Mouse (Mus musculus) spleen, postnatal 4 days (tissue): ENCODE results near the gene Ggact.

ENCODE experiments used
- DNase-seq, 2 experiments: peaks; one replicate each; pipeline ENCODE4 v3.0.0; 2022; ENCODE audit warnings: low spot score in 2 of 2

The Ggact gene

DNA sequence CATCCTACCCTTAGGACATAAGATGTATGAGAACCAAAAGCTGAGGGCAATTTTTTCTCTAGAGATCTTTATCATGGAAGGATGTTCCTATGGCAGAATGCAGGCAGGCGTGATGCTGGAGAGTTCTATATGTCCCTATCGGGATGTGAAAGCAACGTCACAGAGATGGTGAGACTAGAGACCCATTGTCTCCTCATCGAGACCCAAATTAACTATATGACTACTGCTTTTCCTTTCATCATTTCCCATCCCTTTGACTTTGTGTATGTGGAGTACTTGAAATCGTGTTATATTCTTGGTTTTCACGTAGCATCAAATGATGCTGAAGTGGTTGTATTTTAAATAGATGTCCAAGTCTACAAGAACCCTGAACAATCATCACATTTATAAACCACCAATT is at the start of gene Ggact:
Gene Ggact (minus strand): TSS at position 101 of the 400 bp plus-strand sequence.
- peak in 1 of 2 experiments; percentile 15 for DNase-seq

DNA sequence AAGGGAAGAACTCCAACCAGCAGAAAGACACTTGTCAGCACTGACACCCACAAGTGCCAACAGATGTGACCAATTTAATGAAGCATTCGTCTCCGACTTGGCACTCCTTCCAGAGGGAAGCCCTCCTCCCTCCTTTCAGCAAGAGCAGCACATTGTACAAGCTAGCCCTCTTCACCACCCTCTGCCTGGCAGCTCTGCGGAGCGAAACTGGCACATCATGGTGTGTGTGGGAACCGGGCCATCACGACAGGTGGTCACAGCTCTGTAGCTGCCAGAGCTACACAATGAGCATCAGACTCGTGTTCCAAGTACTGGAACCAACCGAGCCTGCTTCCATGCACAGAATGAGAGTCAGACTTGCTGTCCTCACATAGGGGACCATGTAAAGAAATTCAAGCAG is 44.4 kb upstream of the Ggact start:
- DNase-seq, result no peak

DNA sequence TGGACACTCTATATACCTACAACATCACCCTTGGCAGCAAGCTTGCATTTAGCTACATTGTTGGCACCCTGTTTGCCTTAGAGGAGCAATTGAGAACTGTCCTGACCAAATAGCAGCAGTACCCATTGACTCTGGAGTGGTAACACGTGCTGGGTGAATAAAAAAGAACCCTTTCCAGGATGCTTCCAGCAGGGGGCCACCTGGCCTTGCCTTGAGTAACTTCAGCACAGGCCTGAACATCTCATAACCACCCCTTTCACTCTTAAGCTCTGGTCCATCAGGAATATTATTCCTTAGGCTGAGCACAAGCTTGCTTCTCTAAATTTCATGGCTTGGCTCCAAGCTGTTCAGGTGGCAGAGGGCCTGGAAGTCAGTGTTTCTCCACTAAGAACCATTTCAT is 39.8 kb upstream of the Ggact start:
- DNase-seq, result no peak

DNA sequence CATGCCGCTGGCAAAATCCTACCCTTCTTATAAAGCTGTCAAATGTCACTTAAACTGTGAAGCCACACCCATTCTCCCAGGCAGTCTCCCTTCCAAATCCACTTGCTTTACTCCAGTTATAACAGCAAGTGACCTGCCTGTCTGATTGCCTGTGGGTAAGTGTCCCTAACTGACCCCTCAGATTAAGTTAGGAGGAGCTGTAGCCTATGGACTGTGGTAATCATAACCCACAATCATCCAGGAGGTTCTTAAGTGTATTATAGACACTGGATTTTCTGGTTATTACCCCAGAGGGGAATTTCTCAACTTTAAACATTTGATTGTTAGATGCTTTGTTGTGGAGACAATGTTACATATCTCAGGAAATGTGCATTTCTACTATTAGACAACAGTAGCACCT is 39.0 kb upstream of the Ggact start:
- DNase-seq, result no peak

DNA sequence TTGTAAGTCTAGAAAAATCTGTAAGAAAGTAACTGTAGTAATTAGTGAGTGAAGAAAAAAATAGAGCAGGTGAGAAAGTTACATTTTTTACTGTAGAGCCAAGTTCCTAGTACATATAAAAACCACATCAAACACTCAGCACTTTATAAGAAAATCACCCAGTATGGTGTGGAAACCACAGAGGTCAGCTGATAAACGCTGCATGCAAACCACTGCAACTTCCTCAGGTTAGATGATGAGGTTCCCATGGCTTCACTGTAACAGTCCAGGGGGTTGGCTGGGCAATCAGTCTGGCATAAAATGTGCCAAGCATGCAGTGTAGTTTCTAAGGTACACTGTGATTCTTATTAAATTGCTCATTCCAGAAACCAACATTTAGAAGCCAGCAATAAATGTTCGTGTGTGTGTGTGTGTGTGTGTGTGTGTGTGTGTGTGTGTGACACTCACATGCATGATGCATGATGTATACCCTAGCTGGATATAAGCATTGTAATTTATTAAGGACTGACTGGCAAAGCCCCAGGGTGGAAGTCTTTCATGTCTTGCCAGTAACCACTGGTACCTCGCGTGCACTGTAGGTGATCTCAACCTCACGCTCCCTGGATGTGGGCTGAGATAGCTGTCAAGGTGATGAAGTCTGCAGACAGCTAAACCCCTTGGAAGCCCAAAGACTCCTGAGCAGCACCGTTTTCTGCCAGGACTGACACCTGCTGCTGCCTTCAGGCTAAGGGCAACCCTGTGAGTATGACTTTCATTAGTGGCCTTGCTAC is 38.3 kb upstream of the Ggact start:
- no peak for DNase-seq

DNA sequence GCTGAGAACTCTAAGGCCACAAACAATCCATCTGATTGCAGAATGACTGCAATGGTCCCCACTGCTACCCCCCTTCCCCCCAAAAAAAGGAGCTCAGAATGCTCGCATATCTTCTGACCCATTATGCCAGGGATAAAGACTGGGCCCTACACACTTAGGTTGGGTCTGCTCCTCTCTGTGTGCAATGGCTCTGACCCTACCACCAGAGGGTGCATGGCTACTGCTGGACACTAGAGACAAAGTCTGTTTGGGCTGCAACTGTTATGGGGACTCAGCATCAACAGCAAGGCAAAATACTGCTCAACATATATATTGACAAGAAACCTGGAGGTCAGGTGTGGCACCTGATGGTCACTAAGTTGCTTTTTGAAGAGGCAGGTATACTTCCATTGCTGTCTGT is 37.4 kb upstream of the Ggact start:
- DNase-seq, result no peak

DNA sequence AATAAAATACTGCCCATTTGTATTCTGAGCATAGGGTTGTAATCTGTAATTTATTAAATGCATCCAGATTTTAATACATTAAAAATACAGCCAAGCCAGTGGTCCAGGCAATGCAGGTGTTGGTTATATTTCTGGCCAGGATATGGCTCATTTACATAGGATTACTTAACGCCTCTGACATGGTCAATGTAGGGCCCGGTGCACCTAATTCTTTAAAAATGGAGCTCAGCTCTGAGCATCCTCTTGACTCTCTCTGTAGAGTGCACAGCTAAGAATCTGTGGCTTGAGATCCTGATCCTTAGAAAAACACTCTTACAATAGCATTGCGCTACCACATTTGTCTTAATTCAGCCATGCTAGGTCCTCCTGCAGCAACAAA is 29.9 kb upstream of the Ggact start:
- no peak for DNase-seq

DNA sequence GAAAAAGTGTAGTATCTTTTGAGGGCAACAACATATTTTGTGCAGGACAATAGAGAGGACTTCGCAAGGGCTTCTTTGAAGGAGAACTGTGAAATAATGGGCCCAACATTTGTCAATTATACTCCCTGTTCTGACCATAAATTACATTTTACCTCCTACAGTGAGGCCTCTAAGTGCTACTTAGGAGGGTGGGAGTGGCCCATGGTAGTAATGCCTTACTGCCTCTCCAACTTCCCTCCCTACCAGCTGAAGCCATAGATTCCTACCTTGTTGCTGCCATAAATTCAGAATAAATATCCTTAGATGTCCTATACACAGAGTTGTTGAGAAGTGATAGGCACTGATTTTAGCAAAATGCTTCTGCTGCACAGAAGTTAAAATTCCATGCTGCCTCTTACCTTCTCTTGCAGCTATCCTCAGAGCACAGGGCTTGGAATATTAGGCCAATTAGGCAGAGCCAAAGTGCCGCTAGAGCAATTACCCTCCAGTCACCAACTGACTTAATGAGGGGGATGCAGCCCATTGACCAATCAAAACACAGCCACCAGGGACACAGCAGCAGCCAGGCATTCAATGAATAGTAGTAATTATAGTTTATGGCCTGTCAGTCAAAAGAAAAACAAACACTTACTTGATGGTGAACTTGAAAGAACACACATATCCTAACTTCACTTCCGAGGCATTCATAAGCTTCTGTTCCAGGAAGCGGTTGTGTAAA is 29.4 kb upstream of the Ggact start:
- no peak for DNase-seq

DNA sequence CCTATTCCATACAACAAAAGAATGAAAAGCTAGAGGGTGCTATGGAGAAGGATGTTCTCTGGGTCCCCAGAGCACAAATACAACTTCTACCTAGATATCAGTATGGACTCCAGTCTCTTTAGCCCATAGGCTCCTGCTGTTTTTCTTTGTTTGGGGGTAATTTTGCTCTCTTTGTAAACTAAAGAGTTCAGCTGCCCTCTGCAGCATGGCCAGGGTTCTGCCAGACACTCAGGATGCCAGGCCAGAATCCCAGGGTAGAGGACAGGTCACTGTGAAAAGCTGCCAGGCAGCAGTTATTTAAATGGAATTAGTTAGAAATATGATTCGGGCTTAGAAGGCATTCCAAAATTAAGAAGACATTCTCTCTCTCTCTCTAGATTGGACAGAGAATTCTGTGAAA is 22.9 kb upstream of the Ggact start:
- no peak for DNase-seq

DNA sequence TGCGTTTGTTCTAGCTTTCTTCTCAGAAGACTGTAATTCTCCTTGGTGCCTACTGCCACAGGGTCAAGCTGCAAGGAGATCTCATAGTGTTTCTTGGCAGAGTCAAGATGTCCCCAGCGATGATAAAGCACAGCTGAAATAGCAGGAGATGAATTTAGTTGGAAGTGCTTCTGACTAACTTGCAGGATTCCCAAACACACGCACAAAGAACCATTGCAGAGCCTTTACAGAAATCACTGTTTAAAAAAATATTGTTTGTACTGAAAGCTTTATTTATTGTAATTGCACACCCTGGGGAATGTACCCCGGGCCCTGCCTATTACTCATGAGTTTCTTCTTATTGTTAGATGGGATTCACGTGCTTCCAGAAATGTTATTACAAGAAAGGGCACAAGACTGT is 6.5 kb upstream of the Ggact start:
- peak in 1 of 2 experiments; percentile 29 for DNase-seq

DNA sequence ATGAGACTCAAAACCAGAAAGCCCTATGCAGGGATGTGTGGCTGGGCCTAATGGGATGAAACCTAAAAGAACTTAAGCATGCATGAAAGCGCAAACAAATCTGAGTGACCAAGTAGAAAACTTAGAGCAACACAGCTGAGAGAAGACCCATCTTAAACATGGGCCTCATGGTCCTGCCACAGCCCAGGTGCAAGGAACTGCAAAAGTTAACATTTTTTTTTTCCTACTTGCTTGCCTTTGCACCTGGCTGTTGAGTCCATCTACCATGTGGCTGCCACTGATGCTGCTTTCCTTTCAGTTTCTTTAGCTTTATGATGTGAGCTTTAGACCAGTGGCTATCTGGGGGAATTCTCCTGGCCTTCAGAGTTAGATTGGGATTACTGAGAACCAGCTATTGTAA is 4.1 kb upstream of the Ggact start:
- peak in 1 of 2 experiments; percentile 10 for DNase-seq

DNA sequence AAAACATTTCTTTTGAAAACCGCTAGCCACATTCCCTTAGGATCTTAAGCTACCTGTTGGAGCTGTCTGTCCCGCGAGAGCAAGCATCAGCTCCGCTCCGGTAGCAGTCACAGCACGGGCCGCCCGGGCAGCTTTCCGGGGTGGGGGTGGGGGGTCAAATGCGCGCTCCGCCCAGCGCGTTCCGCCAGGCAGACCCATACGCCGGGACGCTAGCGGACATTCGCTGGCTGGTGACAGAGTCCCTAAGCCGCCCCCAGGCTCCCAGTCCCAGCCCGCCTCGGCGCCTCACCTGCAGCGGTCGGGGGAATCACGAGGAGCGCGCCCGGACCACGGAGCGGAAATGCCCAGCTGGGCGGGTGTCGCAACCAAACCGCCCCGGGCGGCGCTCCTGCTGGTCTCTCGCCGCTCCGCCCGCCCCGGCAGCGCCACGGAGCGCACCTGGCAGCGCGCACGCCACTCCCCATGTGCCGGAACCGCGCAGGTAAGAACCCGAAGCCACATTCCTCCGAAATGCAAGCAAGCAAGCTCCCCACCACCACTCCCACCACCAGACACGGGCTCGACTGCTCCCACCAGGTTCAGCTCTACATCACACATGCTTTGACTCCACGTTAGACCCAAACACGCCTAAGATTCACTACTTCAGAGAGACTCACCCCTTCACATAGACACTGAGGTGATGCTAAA is 602 bp downstream of the Ggact start:
- DNase-seq, result peak; percentile 63 to 86

DNA sequence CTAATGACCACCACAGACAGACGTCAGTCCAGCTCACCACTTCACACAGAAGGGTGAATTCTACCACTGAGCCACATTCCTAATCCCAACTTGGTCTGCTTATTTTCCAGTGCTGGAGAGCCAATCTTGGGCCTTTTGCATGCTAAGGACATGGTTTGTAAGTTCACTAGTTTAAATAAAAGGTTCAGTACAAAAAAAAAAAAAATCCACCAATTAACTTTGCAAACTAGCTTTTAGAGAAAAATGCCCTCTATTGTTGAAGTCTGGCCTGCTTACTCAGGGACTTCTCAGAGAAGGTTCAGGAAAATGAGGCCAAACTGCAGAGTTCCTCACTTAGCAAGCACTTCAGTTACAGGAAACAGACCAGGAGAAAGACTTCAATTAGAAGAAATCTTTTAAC is 1.4 kb downstream of the Ggact start:
- no peak for DNase-seq

DNA sequence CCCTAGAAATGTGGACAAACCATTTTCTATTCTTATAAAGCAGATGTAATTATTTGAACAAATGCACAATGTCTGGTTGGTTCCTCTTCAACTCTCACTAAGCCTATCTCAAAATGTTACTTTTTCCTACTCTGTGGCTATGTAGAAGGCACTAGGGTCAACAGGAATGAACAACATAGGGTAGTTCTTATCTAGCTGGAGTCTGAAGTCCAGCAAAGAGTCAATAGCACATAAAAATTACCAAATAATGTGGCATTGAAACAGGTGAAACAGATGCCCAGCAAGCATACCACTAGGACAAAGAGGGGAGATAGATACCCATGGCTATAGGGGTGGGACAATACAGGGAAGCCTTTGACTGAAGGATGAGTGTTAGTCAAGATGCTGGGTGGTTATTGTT is 2.3 kb downstream of the Ggact start:
- no peak for DNase-seq

DNA sequence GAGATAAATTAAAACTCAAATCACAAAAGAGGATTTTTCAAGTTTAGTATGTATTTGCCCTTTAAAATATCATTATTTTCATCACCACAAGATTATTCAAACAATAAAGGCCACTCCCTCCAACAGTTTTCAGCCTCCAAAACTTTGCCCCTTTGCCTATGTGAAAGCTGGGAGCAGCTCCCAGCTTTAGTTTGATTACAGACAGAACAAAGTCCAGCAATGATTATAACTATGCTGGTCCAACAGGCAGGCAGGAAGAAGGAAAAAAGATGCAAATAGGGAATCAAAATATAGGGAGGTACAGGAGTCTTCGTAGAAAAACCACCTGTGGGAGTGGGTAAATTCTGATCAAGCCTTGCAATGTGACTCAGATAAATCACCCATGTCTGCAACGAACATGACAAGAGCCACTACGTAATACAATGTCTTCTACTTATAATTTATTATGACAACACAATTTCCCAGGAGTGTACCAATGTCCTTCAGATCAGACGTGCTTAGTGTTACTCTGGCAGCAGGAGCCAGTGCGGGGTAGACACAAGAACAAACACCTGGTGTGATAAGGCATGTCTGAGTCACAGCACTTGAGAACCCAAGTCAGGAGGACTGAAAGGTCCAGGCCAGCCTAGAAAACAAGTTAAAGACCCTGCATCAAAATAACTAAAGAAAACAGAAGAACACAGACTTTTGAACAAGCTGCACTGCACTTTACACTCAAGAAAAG is 4.0 kb downstream of the Ggact start:
- DNase-seq, result no peak

DNA sequence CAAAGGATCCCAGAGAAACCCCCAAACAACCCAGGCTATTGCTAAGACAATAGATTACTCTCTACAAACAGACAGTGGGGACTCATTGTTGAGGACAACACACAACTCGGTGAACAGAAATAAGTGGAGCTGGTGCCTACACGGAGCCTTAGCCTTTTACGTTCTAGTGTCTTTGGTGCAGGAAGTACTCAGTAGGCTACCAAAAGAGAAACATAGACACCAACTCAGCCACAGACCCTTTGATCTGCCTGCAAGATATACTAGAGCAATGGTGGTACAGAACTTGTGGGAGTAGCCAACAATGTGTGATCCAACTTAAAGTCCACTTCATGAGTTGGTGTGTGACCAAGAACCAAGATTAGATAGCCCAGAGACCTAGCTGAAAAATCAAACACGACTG is 5.5 kb downstream of the Ggact start:
- no peak for DNase-seq

DNA sequence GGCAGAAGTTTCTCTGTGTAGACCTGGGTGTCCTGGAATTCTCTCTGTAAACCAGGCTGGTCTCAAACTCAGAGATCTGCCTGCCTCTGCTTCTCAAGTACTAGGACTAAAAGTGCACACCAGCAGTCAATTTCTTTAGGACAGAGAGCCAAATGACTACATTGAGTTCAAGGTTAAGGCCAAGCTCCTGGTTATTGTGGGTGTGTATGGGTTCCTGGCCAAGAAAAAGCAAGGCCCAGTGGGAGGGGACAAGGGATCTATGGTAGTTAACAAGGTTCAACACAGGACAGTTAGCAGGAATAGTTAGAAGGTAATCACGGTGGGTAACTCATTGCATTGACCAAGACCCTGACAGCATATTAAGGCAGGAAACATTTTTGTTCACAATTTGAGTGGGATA is 8.6 kb downstream of the Ggact start:
- DNase-seq, result no peak

DNA sequence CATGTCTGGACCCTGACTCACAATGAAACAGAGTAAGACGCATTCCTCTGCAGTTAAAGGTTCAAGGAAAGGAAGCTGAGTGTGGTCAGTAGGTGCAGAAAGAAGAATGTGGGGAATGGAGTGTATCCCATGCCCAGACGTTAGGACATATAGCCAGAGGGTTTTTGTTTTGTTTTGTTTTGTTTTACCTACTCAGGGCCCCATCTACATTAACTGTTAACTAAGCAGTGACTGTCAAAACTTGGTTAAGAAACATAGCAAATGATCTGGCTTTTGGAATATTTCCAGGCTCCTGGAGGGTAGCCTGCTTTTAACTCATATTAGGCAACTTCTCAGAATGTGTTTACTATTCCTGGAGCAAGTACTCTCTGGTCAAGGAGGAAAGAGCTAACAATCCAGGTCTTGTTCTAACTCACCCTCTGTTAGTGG is 9.6 kb downstream of the Ggact start:
- peak in 1 of 2 experiments; percentile 8 for DNase-seq

DNA sequence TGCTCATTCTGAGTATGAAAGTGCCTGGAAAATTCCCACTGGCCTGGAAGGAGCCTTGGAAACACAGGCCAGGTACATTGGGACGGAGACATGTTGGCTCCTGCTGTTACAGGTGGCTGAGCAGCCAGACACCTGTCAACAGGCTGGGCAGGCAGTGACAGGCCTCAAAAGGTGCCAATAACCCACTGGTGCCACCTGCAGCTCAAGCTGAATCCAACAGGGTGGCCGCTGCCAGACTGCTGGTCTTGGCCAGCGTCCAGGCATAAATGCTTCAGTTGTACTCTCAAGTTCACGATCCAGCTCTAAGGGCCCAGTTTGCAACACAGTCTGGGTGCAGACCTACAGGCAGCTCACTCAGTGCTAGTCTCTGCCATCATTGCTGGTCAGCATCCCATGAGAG is 10.7 kb downstream of the Ggact start:
- DNase-seq, result peak in 1 of 2 experiments; percentile 52

DNA sequence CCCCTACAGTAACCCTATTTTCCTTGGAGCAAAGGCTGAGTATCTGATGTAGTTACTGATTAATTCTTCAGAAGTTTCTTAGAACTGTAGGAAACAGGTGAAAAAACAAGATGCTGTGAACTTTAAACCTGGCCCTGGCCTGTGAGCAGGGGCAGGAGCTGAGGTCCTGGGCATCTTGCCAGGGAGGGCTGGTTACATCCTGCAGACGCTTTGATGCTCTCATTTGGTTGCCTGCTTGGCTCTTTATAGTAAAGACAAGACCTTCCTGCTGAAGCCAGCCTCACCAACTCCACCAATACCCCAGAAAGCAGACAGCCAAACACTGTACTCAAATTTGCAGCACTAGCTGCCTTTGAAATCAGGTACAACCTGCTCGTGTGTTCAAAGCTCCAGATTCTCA is 11.4 kb downstream of the Ggact start:
- peak in 1 of 2 experiments; percentile 50 for DNase-seq

DNA sequence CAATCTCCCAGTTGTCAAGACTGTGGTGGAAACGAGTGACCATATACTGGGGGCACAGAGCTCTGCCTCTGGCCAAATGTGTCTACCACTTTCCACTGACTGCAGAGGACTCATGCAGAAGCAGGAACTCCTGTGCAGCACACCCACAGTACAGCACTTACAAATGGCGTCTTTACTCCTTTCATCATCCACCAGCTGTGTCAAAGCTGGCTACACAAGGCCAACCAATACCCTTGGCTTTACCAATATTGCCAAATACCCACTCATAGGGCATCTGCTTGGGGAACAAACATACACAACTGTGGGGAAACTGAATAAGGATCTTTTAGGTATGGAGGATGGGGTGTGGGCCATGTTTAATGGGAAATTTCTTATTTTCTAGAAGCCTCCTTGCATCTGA is 11.8 kb downstream of the Ggact start:
- peak in 1 of 2 experiments; percentile 34 for DNase-seq

DNA sequence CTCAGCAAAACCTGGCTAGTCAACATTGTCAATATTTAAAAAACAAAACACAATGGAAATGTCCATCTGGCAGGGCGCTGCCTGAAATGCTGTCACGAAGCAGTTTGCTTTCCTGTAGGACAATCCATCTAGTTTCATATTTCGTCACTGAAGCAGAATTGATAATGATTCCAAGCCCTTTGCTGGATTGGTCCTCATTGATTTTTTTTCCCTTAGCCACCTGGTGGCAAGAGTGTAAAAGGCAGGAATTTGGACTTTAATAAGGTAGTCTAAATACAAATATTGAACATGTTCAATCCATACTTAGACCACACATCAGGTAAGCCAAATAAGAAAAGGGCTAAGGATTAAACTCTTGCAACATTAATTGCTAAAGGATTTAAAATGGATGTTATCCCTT is 12.4 kb downstream of the Ggact start:
- no peak for DNase-seq
